Mouse (Mus musculus): Measurements from ENCODE around the gene Cox6b2.

DNA sequence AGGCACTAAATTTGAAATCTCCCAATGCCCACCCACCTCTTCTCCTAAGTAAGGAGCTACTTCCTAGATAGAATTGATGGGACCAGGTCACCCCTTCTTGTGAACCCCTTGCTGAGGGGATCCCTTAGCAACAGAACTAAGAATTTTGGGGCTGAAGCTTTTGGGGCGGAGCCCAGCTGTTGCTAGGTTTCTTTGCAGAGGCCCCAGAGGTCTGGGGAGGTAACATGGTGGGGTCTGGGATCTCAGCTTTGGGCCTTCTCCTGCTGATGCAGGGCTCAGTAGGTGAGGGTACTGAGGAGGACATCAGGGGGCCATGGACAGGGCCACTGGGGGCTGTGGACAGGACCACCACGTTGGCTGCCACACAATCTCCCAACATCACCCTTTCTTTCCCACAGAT is 29.9 kb upstream of the Cox6b2 start, which contains the start of the genes Il11 and Tmem190:
- TF ChIP-seq CTCF (conservative IDR thresholded peaks at IDR 0.05; ENCODE audit: insufficient read depth, insufficient read length, low read depth, low read length) (no peak), POLR2A (IDR thresholded peaks at IDR 0.05; ENCODE audit: low read depth, low read length) (no peak)
